Mouse (Mus musculus): ENCODE measurements at regions not wholly inside any gene's neighbourhood (a gene's known extent, or its start where the extent isn't known, plus 50 kb on each side); places are given as distances from the start of the nearest gene placed in this dataset.

- Histone ChIP-seq H3K4me1 (ENCODE audit: control insufficient read depth, insufficient read depth, low read length) (no peaks in the 10 kb centered on the region), H3K27ac (ENCODE audit: control insufficient read depth, insufficient read depth, low read depth, low read length, poor library complexity) (no peak overlapping the region), H3K4me3 (replicated peaks; ENCODE audit: control insufficient read depth, low read depth, low read length) (no peak overlapping the region)
- TF ChIP-seq POLR2A (IDR thresholded peaks at IDR 0.05; ENCODE audit: borderline replicate concordance, control insufficient read depth, low read depth, low read length) (no peak), CTCF (IDR thresholded peaks at IDR 0.05; ENCODE audit: control insufficient read depth, insufficient read depth, low read length) (no peak)
- WGBS, result 73% methylated on average over 3 of the region's 3 CpGs
These were observed 435.0 kb downstream of the Olfm4 start for GRCm38 (mm10) chr14:80418810-80419325.

- H3K4me1 ChIP-seq (ENCODE audit: control insufficient read depth, insufficient read depth, low read length), result no peaks in the 10 kb centered on the region
- TF ChIP-seq POLR2A (IDR thresholded peaks at IDR 0.05; ENCODE audit: borderline replicate concordance, control insufficient read depth, low read depth, low read length) (no peak), CTCF (IDR thresholded peaks at IDR 0.05; ENCODE audit: control insufficient read depth, insufficient read depth, low read length) (no peak)
- H3K4me3 ChIP-seq (replicated peaks; ENCODE audit: control insufficient read depth, low read depth, low read length), result no peak overlapping the region
- H3K27ac ChIP-seq (ENCODE audit: control insufficient read depth, insufficient read depth, low read depth, low read length, poor library complexity), result no peak overlapping the region
These were observed 459.9 kb downstream of the Olfm4 start for GRCm38 (mm10) chr14:80443820-80444219.

GRCm38 (mm10) chr14:80471470-80471869 lies 487.6 kb downstream of the Olfm4 start:
- WGBS, result 63% methylated on average over 1 of the region's 1 CpGs

GRCm38 (mm10) chr14:80479918-80480317 lies 496.0 kb downstream of the Olfm4 start:
- H3K27ac ChIP-seq (ENCODE audit: control insufficient read depth, insufficient read depth, low read depth, low read length, poor library complexity), result no peak overlapping the region
- H3K4me3 ChIP-seq (replicated peaks; ENCODE audit: control insufficient read depth, low read depth, low read length), result no peak overlapping the region
- TF ChIP-seq CTCF (IDR thresholded peaks at IDR 0.05; ENCODE audit: control insufficient read depth, insufficient read depth, low read length) (no peak), POLR2A (IDR thresholded peaks at IDR 0.05; ENCODE audit: borderline replicate concordance, control insufficient read depth, low read depth, low read length) (no peak)
- H3K4me1 ChIP-seq (ENCODE audit: control insufficient read depth, insufficient read depth, low read length), result no peaks in the 10 kb centered on the region

More at GRCm38 (mm10) chr14:80471470-80471869, 487.6 kb downstream of the Olfm4 start:
- no peaks in the 10 kb centered on the region for H3K4me1 ChIP-seq (ENCODE audit: control insufficient read depth, insufficient read depth, low read length)
- no peak overlapping the region for H3K4me3 ChIP-seq (replicated peaks; ENCODE audit: control insufficient read depth, low read depth, low read length)
- no peak overlapping the region for H3K27ac ChIP-seq (ENCODE audit: control insufficient read depth, insufficient read depth, low read depth, low read length, poor library complexity)
- TF ChIP-seq CTCF (IDR thresholded peaks at IDR 0.05; ENCODE audit: control insufficient read depth, insufficient read depth, low read length) (no peak), POLR2A (IDR thresholded peaks at IDR 0.05; ENCODE audit: borderline replicate concordance, control insufficient read depth, low read depth, low read length) (no peak)

GRCm38 (mm10) chr14:80482771-80483170 lies 498.9 kb downstream of the Olfm4 start:
- TF ChIP-seq CTCF (IDR thresholded peaks at IDR 0.05; ENCODE audit: control insufficient read depth, insufficient read depth, low read length) (no peak), POLR2A (IDR thresholded peaks at IDR 0.05; ENCODE audit: borderline replicate concordance, control insufficient read depth, low read depth, low read length) (no peak)
- WGBS, result 78% methylated on average over 3 of the region's 3 CpGs
- no peak overlapping the region for H3K27ac ChIP-seq (ENCODE audit: control insufficient read depth, insufficient read depth, low read depth, low read length, poor library complexity)
- no peaks in the 10 kb centered on the region for H3K4me1 ChIP-seq (ENCODE audit: control insufficient read depth, insufficient read depth, low read length)
- no peak overlapping the region for H3K4me3 ChIP-seq (replicated peaks; ENCODE audit: control insufficient read depth, low read depth, low read length)

GRCm38 (mm10) chr14:80484256-80484655 lies 500.4 kb downstream of the Olfm4 start:
- TF ChIP-seq CTCF (IDR thresholded peaks at IDR 0.05; ENCODE audit: control insufficient read depth, insufficient read depth, low read length), result no peak
- no peak for TF ChIP-seq POLR2A (IDR thresholded peaks at IDR 0.05; ENCODE audit: borderline replicate concordance, control insufficient read depth, low read depth, low read length)
- Histone ChIP-seq H3K4me3 (replicated peaks; ENCODE audit: control insufficient read depth, low read depth, low read length) (no peak overlapping the region), H3K4me1 (ENCODE audit: control insufficient read depth, insufficient read depth, low read length) (no peaks in the 10 kb centered on the region), H3K27ac (ENCODE audit: control insufficient read depth, insufficient read depth, low read depth, low read length, poor library complexity) (no peak overlapping the region)

GRCm38 (mm10) chr14:80485149-80485548 lies 501.3 kb downstream of the Olfm4 start:
- no peak overlapping the region for H3K27ac ChIP-seq (ENCODE audit: control insufficient read depth, insufficient read depth, low read depth, low read length, poor library complexity)
- no peaks in the 10 kb centered on the region for H3K4me1 ChIP-seq (ENCODE audit: control insufficient read depth, insufficient read depth, low read length)
- TF ChIP-seq CTCF (IDR thresholded peaks at IDR 0.05; ENCODE audit: control insufficient read depth, insufficient read depth, low read length) (no peak), POLR2A (IDR thresholded peaks at IDR 0.05; ENCODE audit: borderline replicate concordance, control insufficient read depth, low read depth, low read length) (no peak)
- H3K4me3 ChIP-seq (replicated peaks; ENCODE audit: control insufficient read depth, low read depth, low read length), result no peak overlapping the region

- TF ChIP-seq POLR2A (IDR thresholded peaks at IDR 0.05; ENCODE audit: borderline replicate concordance, control insufficient read depth, low read depth, low read length) (no peak), CTCF (IDR thresholded peaks at IDR 0.05; ENCODE audit: control insufficient read depth, insufficient read depth, low read length) (no peak)
- no peaks in the 10 kb centered on the region for H3K4me1 ChIP-seq (ENCODE audit: control insufficient read depth, insufficient read depth, low read length)
- H3K4me3 ChIP-seq (replicated peaks; ENCODE audit: control insufficient read depth, low read depth, low read length), result no peak overlapping the region
- WGBS, result 72% methylated on average over 6 of the region's 6 CpGs
- H3K27ac ChIP-seq (ENCODE audit: control insufficient read depth, insufficient read depth, low read depth, low read length, poor library complexity), result no peak overlapping the region
These were observed 502.7 kb downstream of the Olfm4 start for GRCm38 (mm10) chr14:80486605-80487004.

Data from bone marrow, adult 2 months (tissue).